Mouse (Mus musculus) kidney, adult 2 months (tissue): Measurements from ENCODE around the gene Egf.
"Not testable (repeated sequence)": the region's sequence is repeated elsewhere in the genome, so short reads cannot be mapped to it uniquely, and the experiment has no call there.

Source experiments
- CTCF ChIP-seq: fragments of 200-500 bp; conservative IDR thresholded peaks from 2 replicates; pipeline ENCODE4 v1.5.1; 2011; ENCODE audit warnings: low read depth, mild to moderate bottlenecking, control low read depth, low read length, moderate library complexity, mixed read lengths; ENCODE audit not compliant: insufficient read depth, insufficient read length
- POLR2A ChIP-seq: fragments of 200-500 bp; IDR thresholded peaks from one replicate; pipeline ENCODE4 v1.6.1; 2011; ENCODE audit warnings: low read depth, low read length, control low read depth

DNA sequence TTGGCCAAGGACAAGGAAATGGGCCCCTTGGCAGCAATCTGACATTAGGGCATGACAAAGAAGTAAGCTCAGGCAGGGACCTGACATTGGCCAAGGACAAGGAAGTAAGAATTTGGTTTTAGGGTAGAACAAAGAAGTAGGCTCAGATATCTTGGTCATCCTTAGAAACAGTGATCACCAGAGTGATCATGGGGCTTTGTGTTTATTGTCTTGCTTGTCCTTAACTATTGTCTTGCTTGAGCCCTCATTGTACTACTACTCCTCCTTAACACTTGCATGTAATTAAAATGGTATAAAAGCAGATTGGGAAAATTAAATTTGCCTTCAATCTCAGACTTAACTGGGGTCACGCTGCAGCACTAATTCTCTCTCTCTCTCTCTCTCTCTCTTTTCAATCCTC, 2.5 kb upstream of the Egf start:
- TF ChIP-seq CTCF, POLR2A: not testable (repeated sequence)
